Mouse (Mus musculus) forebrain, postnatal 0 days (tissue): ENCODE results near the gene Hspa5. TPM values are rescaled to one million over a fixed set of nuclear protein-coding genes. Genes with fewer than 3 reads are reported as not detected.

Experiments used
- ATAC-seq: fragments of 200-750 bp; cut with Nextera tagmentation; 2 replicates; pipeline ENCODE4 v1.8.0; 2017; ENCODE audit warnings: mild to moderate bottlenecking, moderate library complexity
- DNase-seq: peaks from one replicate; pipeline ENCODE4 v3.0.0-alpha.2; 2015
- H3K27ac ChIP-seq: fragments of 300-500 bp; sonication (generic); 2 replicates; pipeline ENCODE4 v1.5.1; 2014; ENCODE audit warnings: low read depth, mild to moderate bottlenecking, antibody characterized with exemption, low read length, moderate library complexity, mixed read lengths
- H3K27me3 ChIP-seq: fragments of 300-500 bp; sonication (generic); 2 replicates; pipeline ENCODE4 v1.6.1; 2014; ENCODE audit warnings: mild to moderate bottlenecking, low read length, mixed read lengths; ENCODE audit not compliant: insufficient read depth
- H3K36me3 ChIP-seq: fragments of 300-500 bp; sonication (generic); 2 replicates; pipeline ENCODE4 v1.6.1; 2014; ENCODE audit warnings: mild to moderate bottlenecking, moderate library complexity; ENCODE audit not compliant: insufficient read depth
- H3K4me1 ChIP-seq: fragments of 300-500 bp; sonication (generic); 2 replicates; pipeline ENCODE4 v1.6.1; 2014; ENCODE audit warnings: antibody characterized with exemption; ENCODE audit not compliant: insufficient read depth
- H3K4me2 ChIP-seq: fragments of 300-500 bp; sonication (generic); 2 replicates; pipeline ENCODE4 v1.6.1; 2014; ENCODE audit warnings: low read depth, mild to moderate bottlenecking, moderate library complexity
- H3K4me3 ChIP-seq: fragments of 300-500 bp; sonication (generic); 2 replicates; pipeline ENCODE4 v1.5.1; 2014; ENCODE audit warnings: low read depth, low read length, mixed read lengths
- H3K9ac ChIP-seq: fragments of 300-500 bp; sonication (generic); 2 replicates; pipeline ENCODE4 v1.6.1; 2014; ENCODE audit warnings: mild to moderate bottlenecking
- H3K9me3 ChIP-seq: fragments of 300-500 bp; sonication (generic); 2 replicates; pipeline ENCODE4 v1.6.1; 2016; ENCODE audit warnings: low read length
- CTCF ChIP-seq: sonication (generic); IDR thresholded peaks from 2 replicates; pipeline ENCODE4 v1.5.1; 2016; ENCODE audit warnings: antibody characterized with exemption, control low read depth, low read depth
- WGBS: fragments of 180-500 bp; shearing (Covaris S2); extraction: QIAGEN DNeasy Blood & Tissue Kit; methylation state at CpG from one replicate; pipeline ENCODE4 v1.1.7; 2014; 5-methylcytosine and 5-hydroxymethylcytosine counted together
- polyA plus RNA-seq: library from polyadenylated mRNA; unstranded; fragments of >200 nt; fragmentation: Nextera tagmentation; extraction: Ambion mirVana; gene quantifications from 2 replicates; pipeline ENCODE4 v1.2.1, GENCODE M21; 2015
- total RNA-seq: library from RNA; depleted of rRNA; stranded (reverse); fragments of >200 nt; gene quantifications from 2 replicates; pipeline ENCODE4 v1.2.3, GENCODE M21; 2014; rRNA removed

Gene Hspa5
- total and polyA plus RNA-seq, 2 experiments from 2014 or later, result 243 to 292 TPM

- WGBS, result 41% methylated on average over 20 of the region's 21 CpGs
- peaks cover 15% of the 10 kb centered on the region for H3K36me3 ChIP-seq
- no peaks in the 10 kb centered on the region; the same call in 1 of the 2 replicates for H3K9me3 ChIP-seq
- TF ChIP-seq CTCF, result no peak
- ATAC-seq (peak; percentile 39; the same call in 1 of the 2 replicates), DNase-seq (no peak)
- H3K27ac ChIP-seq, result peak overlapping the region; percentile 73
- H3K4me1 ChIP-seq, result peaks cover 19% of the 10 kb centered on the region
- peak overlapping the region; percentile 94 for H3K9ac ChIP-seq
- no peaks in the 10 kb centered on the region for H3K27me3 ChIP-seq
- peak overlapping the region; percentile 62 for H3K4me2 ChIP-seq
- peak overlapping the region; percentile 100 for H3K4me3 ChIP-seq
Observed at GRCm38 (mm10) chr2:34826460-34827231, 54.9 kb downstream of the Hspa5 start.

Other genes starting within 250 kb of the Hspa5 start
- gene Gapvd1, start 16.7 kb upstream of the Hspa5 start, total RNA-seq, result 106 and 108 TPM in 2 replicates
- gene Gapvd1, start 16.7 kb upstream of the Hspa5 start, polyA plus RNA-seq, result 59.4 and 94.1 TPM in 2 replicates
- gene Rabepk, start 27.9 kb downstream of the Hspa5 start, total RNA-seq, result 15.6 and 19.4 TPM in 2 replicates
- gene Rabepk, start 27.9 kb downstream of the Hspa5 start, polyA plus RNA-seq, result 26.1 and 27.3 TPM in 2 replicates
- gene Fbxw2, start 54.3 kb downstream of the Hspa5 start, total RNA-seq, result 130 and 140 TPM in 2 replicates
- gene Fbxw2, start 54.3 kb downstream of the Hspa5 start, polyA plus RNA-seq, result 111 and 120 TPM in 2 replicates
- gene Gm34653, start 61.0 kb downstream of the Hspa5 start, total RNA-seq, result 0.08 and 0.24 TPM in 2 replicates
- 0.15 TPM in 1 of 2 replicates, not detected in the other for gene Gm34653, start 61.0 kb downstream of the Hspa5 start, polyA plus RNA-seq
- gene Cutal, start 102.4 kb downstream of the Hspa5 start, total RNA-seq, result 0.38 and 0.43 TPM in 2 replicates
- gene Cutal, start 102.4 kb downstream of the Hspa5 start, polyA plus RNA-seq, result 0.29 and 0.39 TPM in 2 replicates
- gene Psmd5, start 103.0 kb downstream of the Hspa5 start, total RNA-seq, result 40.5 and 43.3 TPM in 2 replicates
- gene Psmd5, start 103.0 kb downstream of the Hspa5 start, polyA plus RNA-seq, result 84.6 and 85.2 TPM in 2 replicates
- gene Phf19, start 142.1 kb downstream of the Hspa5 start, total RNA-seq, result 1.5 and 2.5 TPM in 2 replicates
- gene Phf19, start 142.1 kb downstream of the Hspa5 start, polyA plus RNA-seq, result 1.5 and 2.4 TPM in 2 replicates
- gene Traf1, start 189.8 kb downstream of the Hspa5 start, total RNA-seq, result 0.86 and 2.2 TPM in 2 replicates
- 1.9 and 2.7 TPM in 2 replicates for gene Traf1, start 189.8 kb downstream of the Hspa5 start, polyA plus RNA-seq